Mouse (Mus musculus): ENCODE data around the gene Erv3. TPM values are rescaled to one million over a fixed set of nuclear protein-coding genes. Genes with fewer than 3 reads are reported as not detected.

Gene Erv3
- polyA plus RNA-seq, 1 experiment from 2014 or later: not detected

GRCm38 (mm10) chr2:131897336-131898109 lies 38.0 kb upstream of the Erv3 start:
- 90% methylated on average over 12 of the region's 12 CpGs for WGBS
- Histone ChIP-seq H3K27ac (ENCODE audit: low read length) (no peak overlapping the region), H3K4me1 (ENCODE audit: control insufficient read depth, insufficient read depth, low read length) (no peaks in the 10 kb centered on the region), H3K27me3 (replicated peaks; ENCODE audit: control insufficient read depth, insufficient read depth, low read length) (no peaks in the 10 kb centered on the region), H3K9ac (ENCODE audit: low read depth, low read length) (no peak overlapping the region), H3K36me3 (ENCODE audit: control insufficient read depth, insufficient read depth, low read length) (no peaks in the 10 kb centered on the region), H3K9me3 (ENCODE audit: control insufficient read depth, low read length) (no peaks in the 10 kb centered on the region), H3K4me3 (ENCODE audit: low read length) (no peak overlapping the region), H3K4me2 (ENCODE audit: low read depth, low read length) (no peak overlapping the region)
- ATAC-seq: no peak

- Histone ChIP-seq H3K27ac (ENCODE audit: low read length) (no peak overlapping the region), H3K4me2 (ENCODE audit: low read depth, low read length) (no peak overlapping the region), H3K4me3 (ENCODE audit: low read length) (no peak overlapping the region), H3K9me3 (ENCODE audit: control insufficient read depth, low read length) (no peaks in the 10 kb centered on the region), H3K4me1 (ENCODE audit: control insufficient read depth, insufficient read depth, low read length) (no peaks in the 10 kb centered on the region), H3K9ac (ENCODE audit: low read depth, low read length) (no peak overlapping the region), H3K36me3 (ENCODE audit: control insufficient read depth, insufficient read depth, low read length) (no peaks in the 10 kb centered on the region), H3K27me3 (replicated peaks; ENCODE audit: control insufficient read depth, insufficient read depth, low read length) (no peaks in the 10 kb centered on the region)
- 74% methylated on average over 4 of the region's 4 CpGs for WGBS
- no peak for ATAC-seq
Measured at GRCm38 (mm10) chr2:131896011-131896410, 36.5 kb upstream of the Erv3 start.

- Histone ChIP-seq H3K4me1 (ENCODE audit: control insufficient read depth, insufficient read depth, low read length) (no peaks in the 10 kb centered on the region), H3K9ac (ENCODE audit: low read depth, low read length) (no peak overlapping the region), H3K4me3 (ENCODE audit: low read length) (no peak overlapping the region), H3K27ac (ENCODE audit: low read length) (no peak overlapping the region), H3K27me3 (replicated peaks; ENCODE audit: control insufficient read depth, insufficient read depth, low read length) (no peaks in the 10 kb centered on the region), H3K4me2 (ENCODE audit: low read depth, low read length) (no peak overlapping the region), H3K36me3 (ENCODE audit: control insufficient read depth, insufficient read depth, low read length) (no peaks in the 10 kb centered on the region), H3K9me3 (ENCODE audit: control insufficient read depth, low read length) (no peaks in the 10 kb centered on the region)
- WGBS: 46% methylated on average over 2 of the region's 2 CpGs
- ATAC-seq: no peak
Measured at GRCm38 (mm10) chr2:131895106-131895505, 35.6 kb upstream of the Erv3 start.

- ATAC-seq: no peak
- no peak overlapping the region for H3K4me2 ChIP-seq (ENCODE audit: low read depth, low read length)
- no peaks in the 10 kb centered on the region for H3K36me3 ChIP-seq (ENCODE audit: control insufficient read depth, insufficient read depth, low read length)
- H3K9me3 ChIP-seq (ENCODE audit: control insufficient read depth, low read length): no peaks in the 10 kb centered on the region
- H3K9ac ChIP-seq (ENCODE audit: low read depth, low read length): no peak overlapping the region
- WGBS: 46% methylated on average over 5 of the region's 5 CpGs
- H3K4me3 ChIP-seq (ENCODE audit: low read length): no peak overlapping the region
- H3K27ac ChIP-seq (ENCODE audit: low read length): no peak overlapping the region
- H3K4me1 ChIP-seq (ENCODE audit: control insufficient read depth, insufficient read depth, low read length): peaks cover 4% of the 10 kb centered on the region
- H3K27me3 ChIP-seq (replicated peaks; ENCODE audit: control insufficient read depth, insufficient read depth, low read length): no peaks in the 10 kb centered on the region
Measured at GRCm38 (mm10) chr2:131892534-131892933, 33.0 kb upstream of the Erv3 start.

- H3K36me3 ChIP-seq (ENCODE audit: control insufficient read depth, insufficient read depth, low read length): no peaks in the 10 kb centered on the region
- H3K4me3 ChIP-seq (ENCODE audit: low read length): no peak overlapping the region
- no peaks in the 10 kb centered on the region for H3K9me3 ChIP-seq (ENCODE audit: control insufficient read depth, low read length)
- H3K9ac ChIP-seq (ENCODE audit: low read depth, low read length): no peak overlapping the region
- H3K27ac ChIP-seq (ENCODE audit: low read length): no peak overlapping the region
- WGBS: 57% methylated on average over 7 of the region's 7 CpGs
- ATAC-seq: no peak
- peaks cover 4% of the 10 kb centered on the region for H3K4me1 ChIP-seq (ENCODE audit: control insufficient read depth, insufficient read depth, low read length)
- H3K4me2 ChIP-seq (ENCODE audit: low read depth, low read length): no peak overlapping the region
- no peaks in the 10 kb centered on the region for H3K27me3 ChIP-seq (replicated peaks; ENCODE audit: control insufficient read depth, insufficient read depth, low read length)
Measured at GRCm38 (mm10) chr2:131888233-131888632, 28.7 kb upstream of the Erv3 start.

GRCm38 (mm10) chr2:131886503-131887160 lies 27.1 kb upstream of the Erv3 start:
- H3K9ac ChIP-seq (ENCODE audit: low read depth, low read length): no peak overlapping the region
- 85% methylated on average over 6 of the region's 6 CpGs for WGBS

GRCm38 (mm10) chr2:131883136-131883535 lies 23.6 kb upstream of the Erv3 start:
- Histone ChIP-seq H3K9ac (ENCODE audit: low read depth, low read length) (no peak overlapping the region), H3K36me3 (ENCODE audit: control insufficient read depth, insufficient read depth, low read length) (no peaks in the 10 kb centered on the region), H3K27me3 (replicated peaks; ENCODE audit: control insufficient read depth, insufficient read depth, low read length) (no peaks in the 10 kb centered on the region), H3K27ac (ENCODE audit: low read length) (no peak overlapping the region), H3K4me3 (ENCODE audit: low read length) (no peak overlapping the region), H3K9me3 (ENCODE audit: control insufficient read depth, low read length) (no peaks in the 10 kb centered on the region), H3K4me2 (ENCODE audit: low read depth, low read length) (no peak overlapping the region), H3K4me1 (ENCODE audit: control insufficient read depth, insufficient read depth, low read length) (no peaks in the 10 kb centered on the region)
- 45% methylated on average over 2 of the region's 2 CpGs for WGBS
- no peak for ATAC-seq

More at GRCm38 (mm10) chr2:131886503-131887160, 27.1 kb upstream of the Erv3 start:
- no peak overlapping the region for H3K27ac ChIP-seq (ENCODE audit: low read length)
- H3K4me2 ChIP-seq (ENCODE audit: low read depth, low read length): no peak overlapping the region
- no peaks in the 10 kb centered on the region for H3K36me3 ChIP-seq (ENCODE audit: control insufficient read depth, insufficient read depth, low read length)
- H3K27me3 ChIP-seq (replicated peaks; ENCODE audit: control insufficient read depth, insufficient read depth, low read length): no peaks in the 10 kb centered on the region
- H3K4me3 ChIP-seq (ENCODE audit: low read length): no peak overlapping the region
- peaks cover 4% of the 10 kb centered on the region for H3K4me1 ChIP-seq (ENCODE audit: control insufficient read depth, insufficient read depth, low read length)
- no peak for ATAC-seq
- no peaks in the 10 kb centered on the region for H3K9me3 ChIP-seq (ENCODE audit: control insufficient read depth, low read length)

- 51% methylated on average over 4 of the region's 4 CpGs for WGBS
- no peak overlapping the region for H3K4me3 ChIP-seq (ENCODE audit: low read length)
- ATAC-seq: no peak
- H3K9me3 ChIP-seq (ENCODE audit: control insufficient read depth, low read length): no peaks in the 10 kb centered on the region
- H3K4me2 ChIP-seq (ENCODE audit: low read depth, low read length): no peak overlapping the region
- H3K4me1 ChIP-seq (ENCODE audit: control insufficient read depth, insufficient read depth, low read length): no peaks in the 10 kb centered on the region
- H3K36me3 ChIP-seq (ENCODE audit: control insufficient read depth, insufficient read depth, low read length): no peaks in the 10 kb centered on the region
- no peak overlapping the region for H3K27ac ChIP-seq (ENCODE audit: low read length)
- H3K9ac ChIP-seq (ENCODE audit: low read depth, low read length): no peak overlapping the region
- no peaks in the 10 kb centered on the region for H3K27me3 ChIP-seq (replicated peaks; ENCODE audit: control insufficient read depth, insufficient read depth, low read length)
Measured at GRCm38 (mm10) chr2:131881766-131882165, 22.2 kb upstream of the Erv3 start.

- H3K36me3 ChIP-seq (ENCODE audit: control insufficient read depth, insufficient read depth, low read length): no peaks in the 10 kb centered on the region
- no peak for ATAC-seq
- H3K27ac ChIP-seq (ENCODE audit: low read length): no peak overlapping the region
- H3K27me3 ChIP-seq (replicated peaks; ENCODE audit: control insufficient read depth, insufficient read depth, low read length): no peaks in the 10 kb centered on the region
- WGBS: 83% methylated on average over 7 of the region's 7 CpGs
- H3K9ac ChIP-seq (ENCODE audit: low read depth, low read length): no peak overlapping the region
- H3K9me3 ChIP-seq (ENCODE audit: control insufficient read depth, low read length): no peaks in the 10 kb centered on the region
- H3K4me3 ChIP-seq (ENCODE audit: low read length): no peak overlapping the region
- no peak overlapping the region for H3K4me2 ChIP-seq (ENCODE audit: low read depth, low read length)
- H3K4me1 ChIP-seq (ENCODE audit: control insufficient read depth, insufficient read depth, low read length): no peaks in the 10 kb centered on the region
Measured at GRCm38 (mm10) chr2:131876551-131877265, 17.2 kb upstream of the Erv3 start.
